Mouse (Mus musculus): ENCODE measurements at regions not wholly inside any gene's neighbourhood (a gene's known extent, or its start where the extent isn't known, plus 50 kb on each side); places are given as distances from the start of the nearest gene placed in this dataset.

GRCm38 (mm10) chr8:76748471-76748870, 150.8 kb upstream of the Nr3c2 start:
- Histone ChIP-seq H3K4me2 (ENCODE audit: low read depth, low read length) (no peak overlapping the region), H3K36me3 (ENCODE audit: control insufficient read depth, insufficient read depth, low read length) (no peaks in the 10 kb centered on the region), H3K27me3 (replicated peaks; ENCODE audit: control insufficient read depth, insufficient read depth, low read length) (no peaks in the 10 kb centered on the region), H3K27ac (ENCODE audit: low read length) (no peak overlapping the region), H3K9ac (ENCODE audit: low read depth, low read length) (no peak overlapping the region), H3K9me3 (ENCODE audit: control insufficient read depth, low read length) (no peaks in the 10 kb centered on the region), H3K4me3 (ENCODE audit: low read length) (no peak overlapping the region), H3K4me1 (ENCODE audit: control insufficient read depth, insufficient read depth, low read length) (no peaks in the 10 kb centered on the region)
- 50% methylated on average over 1 of the region's 1 CpGs for WGBS
- no peak for ATAC-seq

- no peaks in the 10 kb centered on the region for H3K9me3 ChIP-seq (ENCODE audit: control insufficient read depth, low read length)
- no peaks in the 10 kb centered on the region for H3K27me3 ChIP-seq (replicated peaks; ENCODE audit: control insufficient read depth, insufficient read depth, low read length)
- H3K36me3 ChIP-seq (ENCODE audit: control insufficient read depth, insufficient read depth, low read length) = no peaks in the 10 kb centered on the region
- no peak overlapping the region for H3K9ac ChIP-seq (ENCODE audit: low read depth, low read length)
- H3K4me1 ChIP-seq (ENCODE audit: control insufficient read depth, insufficient read depth, low read length) = no peaks in the 10 kb centered on the region
- peak; percentile 95 for ATAC-seq
- WGBS = 57% methylated on average over 4 of the region's 4 CpGs
- H3K27ac ChIP-seq (ENCODE audit: low read length) = no peak overlapping the region
- no peak overlapping the region for H3K4me3 ChIP-seq (ENCODE audit: low read length)
- H3K4me2 ChIP-seq (ENCODE audit: low read depth, low read length) = no peak overlapping the region
Measured at GRCm38 (mm10) chr8:76750286-76750685, 149.0 kb upstream of the Nr3c2 start.

GRCm38 (mm10) chr8:76754166-76754565, 145.1 kb upstream of the Nr3c2 start:
- H3K9me3 ChIP-seq (ENCODE audit: control insufficient read depth, low read length) = no peaks in the 10 kb centered on the region
- H3K27me3 ChIP-seq (replicated peaks; ENCODE audit: control insufficient read depth, insufficient read depth, low read length) = no peaks in the 10 kb centered on the region
- no peaks in the 10 kb centered on the region for H3K4me1 ChIP-seq (ENCODE audit: control insufficient read depth, insufficient read depth, low read length)
- no peak for ATAC-seq
- no peak overlapping the region for H3K4me3 ChIP-seq (ENCODE audit: low read length)
- H3K9ac ChIP-seq (ENCODE audit: low read depth, low read length) = no peak overlapping the region
- H3K36me3 ChIP-seq (ENCODE audit: control insufficient read depth, insufficient read depth, low read length) = no peaks in the 10 kb centered on the region
- H3K27ac ChIP-seq (ENCODE audit: low read length) = no peak overlapping the region
- no peak overlapping the region for H3K4me2 ChIP-seq (ENCODE audit: low read depth, low read length)
- 68% methylated on average over 3 of the region's 3 CpGs for WGBS

GRCm38 (mm10) chr8:76764201-76764600, 135.0 kb upstream of the Nr3c2 start:
- WGBS = 73% methylated on average over 3 of the region's 3 CpGs
- no peak overlapping the region for H3K4me2 ChIP-seq (ENCODE audit: low read depth, low read length)
- H3K9me3 ChIP-seq (ENCODE audit: control insufficient read depth, low read length) = no peaks in the 10 kb centered on the region
- H3K4me1 ChIP-seq (ENCODE audit: control insufficient read depth, insufficient read depth, low read length) = no peaks in the 10 kb centered on the region
- no peak for ATAC-seq
- H3K36me3 ChIP-seq (ENCODE audit: control insufficient read depth, insufficient read depth, low read length) = no peaks in the 10 kb centered on the region
- no peak overlapping the region for H3K9ac ChIP-seq (ENCODE audit: low read depth, low read length)
- no peak overlapping the region for H3K4me3 ChIP-seq (ENCODE audit: low read length)
- no peaks in the 10 kb centered on the region for H3K27me3 ChIP-seq (replicated peaks; ENCODE audit: control insufficient read depth, insufficient read depth, low read length)
- no peak overlapping the region for H3K27ac ChIP-seq (ENCODE audit: low read length)

- H3K4me2 ChIP-seq (ENCODE audit: low read depth, low read length) = no peak overlapping the region
- WGBS = 69% methylated on average over 5 of the region's 5 CpGs
Measured at GRCm38 (mm10) chr8:76768302-76768701, 130.9 kb upstream of the Nr3c2 start.

GRCm38 (mm10) chr8:76787744-76788143, 111.5 kb upstream of the Nr3c2 start:
- Histone ChIP-seq H3K9me3 (ENCODE audit: control insufficient read depth, low read length) (no peaks in the 10 kb centered on the region), H3K27me3 (replicated peaks; ENCODE audit: control insufficient read depth, insufficient read depth, low read length) (no peaks in the 10 kb centered on the region), H3K27ac (ENCODE audit: low read length) (no peak overlapping the region), H3K4me2 (ENCODE audit: low read depth, low read length) (no peak overlapping the region), H3K36me3 (ENCODE audit: control insufficient read depth, insufficient read depth, low read length) (no peaks in the 10 kb centered on the region), H3K4me3 (ENCODE audit: low read length) (no peak overlapping the region), H3K9ac (ENCODE audit: low read depth, low read length) (no peak overlapping the region), H3K4me1 (ENCODE audit: control insufficient read depth, insufficient read depth, low read length) (no peaks in the 10 kb centered on the region)
- ATAC-seq = no peak
- 89% methylated on average over 1 of the region's 1 CpGs for WGBS

More at GRCm38 (mm10) chr8:76768302-76768701, 130.9 kb upstream of the Nr3c2 start:
- Histone ChIP-seq H3K4me3 (ENCODE audit: low read length) (no peak overlapping the region), H3K9ac (ENCODE audit: low read depth, low read length) (no peak overlapping the region), H3K27ac (ENCODE audit: low read length) (no peak overlapping the region), H3K4me1 (ENCODE audit: control insufficient read depth, insufficient read depth, low read length) (no peaks in the 10 kb centered on the region), H3K27me3 (replicated peaks; ENCODE audit: control insufficient read depth, insufficient read depth, low read length) (no peaks in the 10 kb centered on the region), H3K36me3 (ENCODE audit: control insufficient read depth, insufficient read depth, low read length) (no peaks in the 10 kb centered on the region), H3K9me3 (ENCODE audit: control insufficient read depth, low read length) (no peaks in the 10 kb centered on the region)
- ATAC-seq = no peak

- Histone ChIP-seq H3K9me3 (ENCODE audit: control insufficient read depth, low read length) (no peaks in the 10 kb centered on the region), H3K9ac (ENCODE audit: low read depth, low read length) (no peak overlapping the region), H3K27me3 (replicated peaks; ENCODE audit: control insufficient read depth, insufficient read depth, low read length) (no peaks in the 10 kb centered on the region), H3K4me2 (ENCODE audit: low read depth, low read length) (no peak overlapping the region), H3K4me3 (ENCODE audit: low read length) (no peak overlapping the region), H3K27ac (ENCODE audit: low read length) (no peak overlapping the region), H3K36me3 (ENCODE audit: control insufficient read depth, insufficient read depth, low read length) (no peaks in the 10 kb centered on the region), H3K4me1 (ENCODE audit: control insufficient read depth, insufficient read depth, low read length) (no peaks in the 10 kb centered on the region)
- ATAC-seq = peak; percentile 90
- 57% methylated on average over 3 of the region's 3 CpGs for WGBS
Measured at GRCm38 (mm10) chr8:76793891-76794290, 105.4 kb upstream of the Nr3c2 start.

- no peaks in the 10 kb centered on the region for H3K36me3 ChIP-seq (ENCODE audit: control insufficient read depth, insufficient read depth, low read length)
- H3K4me1 ChIP-seq (ENCODE audit: control insufficient read depth, insufficient read depth, low read length) = no peaks in the 10 kb centered on the region
- no peak overlapping the region for H3K4me3 ChIP-seq (ENCODE audit: low read length)
- ATAC-seq = no peak
- H3K9ac ChIP-seq (ENCODE audit: low read depth, low read length) = no peak overlapping the region
- H3K27me3 ChIP-seq (replicated peaks; ENCODE audit: control insufficient read depth, insufficient read depth, low read length) = no peaks in the 10 kb centered on the region
- no peak overlapping the region for H3K4me2 ChIP-seq (ENCODE audit: low read depth, low read length)
- H3K9me3 ChIP-seq (ENCODE audit: control insufficient read depth, low read length) = no peaks in the 10 kb centered on the region
- no peak overlapping the region for H3K27ac ChIP-seq (ENCODE audit: low read length)
Measured at GRCm38 (mm10) chr8:76799998-76800397, 99.2 kb upstream of the Nr3c2 start.

- Histone ChIP-seq H3K36me3 (ENCODE audit: control insufficient read depth, insufficient read depth, low read length) (no peaks in the 10 kb centered on the region), H3K9ac (ENCODE audit: low read depth, low read length) (no peak overlapping the region), H3K27ac (ENCODE audit: low read length) (no peak overlapping the region), H3K4me1 (ENCODE audit: control insufficient read depth, insufficient read depth, low read length) (no peaks in the 10 kb centered on the region), H3K4me3 (ENCODE audit: low read length) (no peak overlapping the region), H3K4me2 (ENCODE audit: low read depth, low read length) (no peak overlapping the region), H3K9me3 (ENCODE audit: control insufficient read depth, low read length) (no peaks in the 10 kb centered on the region), H3K27me3 (replicated peaks; ENCODE audit: control insufficient read depth, insufficient read depth, low read length) (no peaks in the 10 kb centered on the region)
- 71% methylated on average over 2 of the region's 2 CpGs for WGBS
- no peak for ATAC-seq
Measured at GRCm38 (mm10) chr8:76823456-76823855, 75.8 kb upstream of the Nr3c2 start.
